25 mouse cellular contexts compared by ENCODE assay signal in the genomic region with DNA sequence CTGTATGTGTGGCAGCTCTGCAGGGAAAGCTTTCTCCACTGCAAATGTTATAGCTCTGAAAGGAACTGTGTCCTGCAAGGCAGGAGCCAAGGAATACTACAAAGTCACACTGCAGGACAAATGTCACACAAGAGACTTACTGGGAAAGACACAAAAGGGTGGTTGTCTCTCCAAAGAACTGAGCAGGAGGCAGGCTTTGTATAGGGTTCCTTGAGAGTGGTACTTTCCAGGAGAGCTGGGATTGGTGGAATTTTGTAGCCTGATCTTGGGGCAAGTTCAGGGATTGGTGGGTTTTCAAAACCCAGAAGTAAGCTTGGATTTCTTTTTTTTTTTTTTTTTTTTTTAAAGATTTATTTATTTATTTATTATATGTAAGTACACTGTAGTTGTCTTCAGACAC. TPM values are rescaled to one million over a fixed set of nuclear protein-coding genes. Genes with fewer than 3 reads are reported as not detected.
"Had no signal": no experiment of that assay in that cellular context is flagged by ENCODE, and none has a peak within 500 bp of the region (broad histone marks: within the 10 kb centered on the region; RNA-seq: fewer than 3 reads in every experiment).

No protein-coding gene starts in this region.

- DNase-seq: kidney, adult 2 months; kidney, postnatal 10 days; kidney, postnatal 36 days; liver; lung, adult 18-20 months; lung, postnatal 10 days; lung, postnatal 36 days; midbrain, embryonic 14.5 days; thymus, adult 18-20 months; thymus, postnatal 36 days had no signal

- H3K4me3 ChIP-seq: limb, embryonic 10.5 days; limb, embryonic 13.5 days; liver, embryonic 12.5 days; liver, embryonic 15.5 days; lung, embryonic 15.5 days; megakaryocyte, embryonic 14.5 days; midbrain, embryonic 10.5 days had no signal

- H3K36me3 ChIP-seq: limb, embryonic 10.5 days; limb, embryonic 13.5 days; liver, embryonic 12.5 days; liver, embryonic 15.5 days; lung, embryonic 15.5 days; midbrain, embryonic 10.5 days had no signal

- H3K4me1 ChIP-seq: lung, embryonic 15.5 days had no signal

- H3K27me3 ChIP-seq: limb, embryonic 13.5 days; liver, embryonic 12.5 days; liver, embryonic 15.5 days; lung, embryonic 15.5 days had no signal

- H3K27ac ChIP-seq: limb, embryonic 10.5 days; limb, embryonic 13.5 days; liver, embryonic 12.5 days; liver, embryonic 15.5 days; lung, embryonic 15.5 days; midbrain, embryonic 10.5 days had no signal

- ATAC-seq: liver, embryonic 12.5 days had no signal

- H3K4me2 ChIP-seq: limb, embryonic 13.5 days; liver, embryonic 12.5 days; lung, embryonic 15.5 days had no signal

- H3K9me3 ChIP-seq: liver, embryonic 15.5 days; lung, embryonic 15.5 days had no signal

- H3K9ac ChIP-seq: limb, embryonic 13.5 days; liver, embryonic 12.5 days; liver, embryonic 15.5 days; lung, embryonic 15.5 days had no signal

RNA-seq across cellular contexts. Expression of gene Cxcr5, which starts 27.4 kb away (rescaled TPM):
- total RNA-seq: layer of hippocampus, adult 18-20 months; layer of hippocampus, postnatal 14 days; left cerebral cortex, adult 18-20 months; left cerebral cortex, postnatal 25 days; midbrain, postnatal 0 days had no signal
- polyA plus RNA-seq: kidney, embryonic 14.5 days; limb, embryonic 10.5 days; liver, embryonic 12.5 days; liver, embryonic 15.5 days; lung, embryonic 15.5 days; midbrain, embryonic 10.5 days; midbrain, embryonic 14.5 days; midbrain, postnatal 0 days; neural tube, embryonic 11.5 days; neural tube, embryonic 14.5 days had no signal
